Mouse (Mus musculus) lung, postnatal 0 days (tissue): Measurements from ENCODE around the gene Tnp2. TPM values are rescaled to one million over a fixed set of nuclear protein-coding genes. Genes with fewer than 3 reads are reported as not detected.

Source experiments
- ATAC-seq: fragments of 200-750 bp; cut with Nextera tagmentation; 2 replicates; pipeline ENCODE4 v1.8.0; 2017; ENCODE audit warnings: moderate library complexity
- DNase-seq: peaks from one replicate; pipeline ENCODE4 v3.0.0-alpha.2; 2016; ENCODE audit warnings: low spot score
- H3K27ac ChIP-seq: fragments of 300-500 bp; sonication (generic); 2 replicates; pipeline ENCODE4 v1.5.1; 2014; ENCODE audit warnings: antibody characterized with exemption, mild to moderate bottlenecking, low read length, mixed read lengths
- H3K27me3 ChIP-seq: fragments of 300-500 bp; sonication (generic); replicated peaks from 2 replicates; pipeline ENCODE4 v1.6.1; 2014; ENCODE audit warnings: low read length, mixed read lengths; ENCODE audit not compliant: insufficient read depth
- H3K36me3 ChIP-seq: fragments of 300-500 bp; sonication (generic); 2 replicates; pipeline ENCODE4 v1.6.1; 2014; ENCODE audit warnings: low read length, mixed read lengths; ENCODE audit not compliant: insufficient read depth
- H3K4me1 ChIP-seq: fragments of 300-500 bp; sonication (generic); 2 replicates; pipeline ENCODE4 v1.6.1; 2014; ENCODE audit warnings: antibody characterized with exemption, low read depth, low read length, mixed read lengths; ENCODE audit not compliant: insufficient read depth
- H3K4me2 ChIP-seq: fragments of 300-500 bp; sonication (generic); replicated peaks from 2 replicates; pipeline ENCODE4 v1.6.1; 2014; ENCODE audit warnings: low read depth, mild to moderate bottlenecking, low read length, moderate library complexity, mixed read lengths
- H3K4me3 ChIP-seq: fragments of 300-500 bp; sonication (generic); 2 replicates; pipeline ENCODE4 v1.5.1; 2014; ENCODE audit warnings: low read depth, low read length
- H3K9ac ChIP-seq: fragments of 300-500 bp; sonication (generic); replicated peaks from 2 replicates; pipeline ENCODE4 v1.6.1; 2014; ENCODE audit warnings: low read depth, mild to moderate bottlenecking
- H3K9me3 ChIP-seq: fragments of 300-500 bp; sonication (generic); 2 replicates; pipeline ENCODE4 v1.6.1; 2016; ENCODE audit warnings: low read length, mixed read lengths
- CTCF ChIP-seq: IDR thresholded peaks from 2 replicates; pipeline ENCODE4 v1.5.1; 2016; ENCODE audit warnings: antibody characterized with exemption, mild to moderate bottlenecking
- EP300 ChIP-seq: IDR thresholded peaks from 2 replicates; pipeline ENCODE4 v1.6.1; 2016; ENCODE audit warnings: antibody characterized with exemption, mild to moderate bottlenecking, control low read depth
- WGBS: fragments of 180-500 bp; shearing (Covaris S2); extraction: QIAGEN DNeasy Blood & Tissue Kit; methylation state at CpG from one replicate; pipeline ENCODE4 v1.1.7; 2014; 5-methylcytosine and 5-hydroxymethylcytosine counted together
- polyA plus RNA-seq: library from polyadenylated mRNA; unstranded; fragments of >200 nt; fragmentation: Nextera tagmentation; extraction: Ambion mirVana; gene quantifications from 2 replicates; pipeline ENCODE4 v1.2.1, GENCODE M21; 2015

Tnp2 gene
- polyA plus RNA-seq, 1 experiment from 2014 or later, result not detected

- no peak overlapping the region for H3K4me2 ChIP-seq
- WGBS, result 8% methylated on average over 2 of the region's 2 CpGs
- no peak overlapping the region for H3K9ac ChIP-seq
- DNase-seq (peak; percentile 68), ATAC-seq (peak; percentile 56; the same call in 1 of the 2 replicates)
- no peaks in the 10 kb centered on the region for H3K36me3 ChIP-seq
- TF ChIP-seq CTCF, result no peak
- TF ChIP-seq EP300, result no peak
- peaks cover 6% of the 10 kb centered on the region; the same call in 1 of the 2 replicates for H3K4me1 ChIP-seq
- no peaks in the 10 kb centered on the region for H3K27me3 ChIP-seq
- H3K4me3 ChIP-seq, result no peak overlapping the region
- no peaks in the 10 kb centered on the region for H3K9me3 ChIP-seq
- H3K27ac ChIP-seq, result no peak overlapping the region
Measured at GRCm38 (mm10) chr16:10764323-10764722, 24.1 kb downstream of the Tnp2 start.

- Histone ChIP-seq H3K9me3 (no peaks in the 10 kb centered on the region), H3K27me3 (no peaks in the 10 kb centered on the region), H3K36me3 (no peaks in the 10 kb centered on the region), H3K4me2 (no peak overlapping the region), H3K9ac (no peak overlapping the region), H3K4me3 (no peak overlapping the region), H3K4me1 (peaks cover 3% of the 10 kb centered on the region; the same call in 1 of the 2 replicates), H3K27ac (no peak overlapping the region)
- TF ChIP-seq CTCF, result no peak
- TF ChIP-seq EP300, result no peak
- DNase-seq, result no peak
- WGBS, result 41% methylated on average over 6 of the region's 6 CpGs
- no peak for ATAC-seq
Measured at GRCm38 (mm10) chr16:10763540-10764264, 24.8 kb downstream of the Tnp2 start.

GRCm38 (mm10) chr16:10762569-10763180, 25.8 kb downstream of the Tnp2 start:
- H3K27ac ChIP-seq, result no peak overlapping the region
- no peaks in the 10 kb centered on the region for H3K9me3 ChIP-seq
- no peaks in the 10 kb centered on the region for H3K27me3 ChIP-seq
- H3K4me1 ChIP-seq, result peaks cover 3% of the 10 kb centered on the region; the same call in 1 of the 2 replicates
- no peak for TF ChIP-seq EP300
- 60% methylated on average over 5 of the region's 5 CpGs for WGBS
- H3K9ac ChIP-seq, result no peak overlapping the region
- DNase-seq (peak; percentile 52), ATAC-seq (peak; percentile 47)
- no peak overlapping the region for H3K4me2 ChIP-seq
- no peaks in the 10 kb centered on the region for H3K36me3 ChIP-seq
- no peak overlapping the region for H3K4me3 ChIP-seq

- Histone ChIP-seq H3K36me3 (no peaks in the 10 kb centered on the region), H3K27ac (no peak overlapping the region), H3K9ac (no peak overlapping the region), H3K4me2 (no peak overlapping the region), H3K27me3 (no peaks in the 10 kb centered on the region), H3K4me1 (peaks cover 3% of the 10 kb centered on the region; the same call in 1 of the 2 replicates), H3K9me3 (no peaks in the 10 kb centered on the region), H3K4me3 (no peak overlapping the region)
- ATAC-seq (peak; percentile 36), DNase-seq (peak; percentile 19)
- 76% methylated on average over 8 of the region's 8 CpGs for WGBS
- no peak for TF ChIP-seq CTCF
Measured at GRCm38 (mm10) chr16:10761182-10761581, 27.3 kb downstream of the Tnp2 start.

DNA sequence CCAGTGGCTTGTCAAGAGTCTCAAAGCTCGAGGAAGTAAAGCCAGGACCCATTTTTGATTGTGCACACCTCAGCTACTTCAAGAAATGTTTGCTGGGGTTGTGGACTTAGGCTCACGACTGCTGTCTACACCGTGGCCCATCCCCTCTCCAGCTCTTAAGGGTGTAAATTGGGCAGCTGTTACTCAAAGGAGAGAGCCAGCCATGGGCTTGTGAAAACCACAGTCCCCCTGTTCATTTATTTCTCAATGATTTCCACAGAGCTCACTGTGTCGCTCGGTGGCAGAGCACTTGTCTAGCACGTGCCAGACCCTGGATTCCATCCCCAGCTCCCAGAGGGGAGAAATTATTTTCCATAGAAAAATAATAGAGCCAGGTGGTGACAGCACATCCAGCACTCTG, 32.3 kb downstream of the Tnp2 start:
- Histone ChIP-seq H3K9me3 (no peaks in the 10 kb centered on the region), H3K27me3 (no peaks in the 10 kb centered on the region), H3K4me3 (no peak overlapping the region), H3K4me2 (no peak overlapping the region), H3K36me3 (no peaks in the 10 kb centered on the region), H3K9ac (no peak overlapping the region), H3K27ac (no peak overlapping the region), H3K4me1 (no peaks in the 10 kb centered on the region)
- TF ChIP-seq EP300, result no peak
- no peak for TF ChIP-seq CTCF
- 0 out of 2 replicates have a peak, but pooled peaks have one; percentile 13 for ATAC-seq
- 37% methylated on average over 6 of the region's 6 CpGs for WGBS
- DNase-seq, result no peak

GRCm38 (mm10) chr16:10754521-10755296, 33.8 kb downstream of the Tnp2 start:
- Histone ChIP-seq H3K4me2 (no peak overlapping the region), H3K4me1 (no peaks in the 10 kb centered on the region), H3K36me3 (no peaks in the 10 kb centered on the region), H3K9ac (no peak overlapping the region), H3K27ac (no peak overlapping the region), H3K9me3 (no peaks in the 10 kb centered on the region), H3K4me3 (no peak overlapping the region), H3K27me3 (no peaks in the 10 kb centered on the region)
- ATAC-seq, result peak; percentile 37
- DNase-seq, result no peak
- WGBS, result 83% methylated on average over 3 of the region's 3 CpGs
- no peak for TF ChIP-seq EP300
- no peak for TF ChIP-seq CTCF
